Mouse (Mus musculus) kidney, postnatal 25 days (tissue): ENCODE data around the gene Fgd5.
A peak's percentile ranks its signal among the peaks of the same experiment; 100 is the strongest.

ENCODE experiments used
- DNase-seq, 2 experiments: peaks; one replicate each; pipeline ENCODE4 v3.0.0; 2021; ENCODE audit warnings: mixed read lengths in 2 of 2

Fgd5 gene

GRCm38 (mm10) chr6:92010895-92011294 is 32.2 kb downstream of the Fgd5 start:
- no peak for DNase-seq

DNA sequence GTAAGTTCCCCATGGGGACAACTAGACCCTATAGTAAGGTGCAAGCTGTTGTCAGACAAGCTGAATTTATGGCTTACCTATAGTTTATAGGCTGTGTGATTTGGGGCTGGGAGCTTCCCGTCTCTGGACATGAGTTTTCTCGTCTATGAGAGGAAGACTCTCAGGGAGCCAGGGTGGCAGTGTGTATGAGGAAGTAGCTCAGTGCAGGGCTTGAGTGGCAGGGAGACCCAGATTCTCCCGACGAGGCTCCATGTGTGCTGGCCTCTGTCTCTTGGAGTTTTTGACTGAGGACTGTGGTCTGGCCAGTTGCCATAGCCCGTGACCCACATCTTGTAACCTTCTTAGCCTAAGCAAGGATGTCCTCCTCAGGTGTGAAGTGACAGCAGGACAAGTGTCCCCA is 33.7 kb downstream of the Fgd5 start:
- no peak for DNase-seq

- DNase-seq: no peak
These were observed 34.4 kb downstream of the Fgd5 start for GRCm38 (mm10) chr6:92013035-92013434.

- DNase-seq: no peak
These were observed 34.9 kb downstream of the Fgd5 start for GRCm38 (mm10) chr6:92013620-92014019.

DNA sequence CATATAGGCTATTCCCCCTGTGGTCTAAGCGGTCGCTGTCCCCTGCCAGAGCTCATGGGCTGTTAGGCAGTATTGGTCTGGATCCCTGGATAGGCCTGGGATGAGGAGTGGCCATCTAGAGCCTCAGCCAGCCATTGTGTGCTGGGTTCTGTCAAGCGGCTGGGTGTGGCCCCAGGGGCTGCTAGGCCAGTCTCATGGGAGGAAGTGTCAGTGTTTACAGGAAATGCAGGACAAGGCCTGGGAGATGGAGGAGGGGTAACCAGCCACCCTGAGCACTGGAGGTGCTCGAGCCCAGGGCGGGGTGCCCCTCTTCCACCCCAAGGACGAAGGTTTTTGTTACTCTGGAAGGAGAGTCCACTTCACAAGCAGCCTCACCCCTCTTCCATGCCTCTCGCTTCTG is 36.3 kb downstream of the Fgd5 start:
- DNase-seq: peak; percentile 73 to 89

DNA sequence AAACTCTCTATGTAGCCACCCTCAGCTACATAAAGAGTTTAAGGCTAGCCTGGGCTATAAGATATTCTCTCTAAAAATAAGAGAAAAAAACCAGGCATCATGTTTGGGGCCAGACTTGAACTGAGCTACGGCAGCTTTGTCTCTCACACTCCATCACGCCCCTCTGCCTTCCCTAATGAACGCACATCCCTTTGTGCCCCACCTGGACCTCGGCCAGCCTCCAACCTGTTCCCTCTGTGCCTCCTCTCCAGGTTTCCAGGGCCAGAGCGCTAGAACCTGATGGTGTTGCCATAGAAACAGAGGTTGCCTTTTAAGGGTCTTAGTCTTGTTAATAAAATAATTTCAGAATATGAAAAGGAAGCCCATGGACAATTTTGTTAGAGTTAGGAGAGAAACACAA is 37.2 kb downstream of the Fgd5 start:
- DNase-seq: no peak

DNA sequence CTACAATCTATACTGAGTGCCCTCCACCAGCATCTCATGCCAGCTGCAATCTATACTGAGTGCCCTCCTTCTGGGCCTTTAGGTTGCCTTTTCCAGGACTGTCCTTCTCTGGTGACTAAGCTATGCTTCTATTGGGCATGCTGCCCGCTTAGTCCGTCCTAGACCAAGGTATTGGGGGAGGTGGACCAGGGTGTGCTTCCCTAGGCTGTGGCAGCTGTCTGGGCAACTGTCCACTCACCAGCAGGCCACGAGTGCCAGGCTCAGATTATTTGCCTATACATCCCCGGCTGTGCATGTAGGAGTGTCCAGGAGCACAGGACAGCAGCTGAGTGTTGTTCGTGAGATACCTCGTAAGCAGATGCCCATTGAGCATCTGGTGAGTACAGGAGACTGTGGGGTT is 38.1 kb downstream of the Fgd5 start:
- DNase-seq: no peak

GRCm38 (mm10) chr6:92018421-92018820 is 39.7 kb downstream of the Fgd5 start:
- DNase-seq: peak; percentile 43 to 65

DNA sequence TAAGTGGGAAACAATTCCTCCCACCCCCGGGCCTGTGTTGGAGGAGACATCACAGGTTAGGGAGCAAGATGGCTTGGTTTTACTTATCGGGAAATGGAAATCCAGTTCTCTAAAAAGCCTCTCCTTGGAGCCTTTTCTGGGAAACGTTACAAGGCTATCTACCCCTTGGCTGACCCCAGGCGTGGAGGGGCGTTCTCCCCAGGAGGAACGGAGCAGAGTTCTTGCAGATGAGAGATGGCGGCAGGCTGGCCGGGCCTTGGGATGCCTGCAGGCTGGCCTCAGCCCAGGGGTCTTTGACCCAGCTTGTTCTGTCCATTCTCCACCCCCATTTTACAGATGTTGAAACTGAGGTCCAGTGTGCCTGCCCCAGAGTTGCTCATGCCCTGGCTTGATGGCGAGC is 42.4 kb downstream of the Fgd5 start:
- DNase-seq: no peak

DNA sequence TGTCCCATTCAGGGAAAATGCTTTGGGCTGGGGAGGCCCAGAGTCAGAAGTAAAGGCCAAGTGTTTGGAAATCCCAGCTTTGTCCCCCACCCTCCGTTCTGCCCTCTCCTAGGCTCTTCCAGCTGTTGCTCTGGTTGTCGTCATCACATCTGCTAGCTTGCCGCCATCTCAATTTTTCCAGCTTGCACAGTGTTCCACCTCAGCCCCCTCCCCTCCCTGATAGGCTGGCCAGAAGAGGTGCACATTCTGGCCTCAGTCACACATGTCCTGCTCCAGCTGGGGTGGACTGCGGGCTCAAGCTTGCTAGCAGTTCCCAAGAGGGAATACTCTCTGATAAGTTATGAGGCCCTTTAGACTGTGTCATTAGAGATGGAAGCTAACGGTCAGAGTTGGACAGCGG is 42.8 kb downstream of the Fgd5 start:
- DNase-seq: peak in 1 of 2 experiments; percentile 59

GRCm38 (mm10) chr6:92025252-92025651 is 46.6 kb downstream of the Fgd5 start:
- DNase-seq: no peak

DNA sequence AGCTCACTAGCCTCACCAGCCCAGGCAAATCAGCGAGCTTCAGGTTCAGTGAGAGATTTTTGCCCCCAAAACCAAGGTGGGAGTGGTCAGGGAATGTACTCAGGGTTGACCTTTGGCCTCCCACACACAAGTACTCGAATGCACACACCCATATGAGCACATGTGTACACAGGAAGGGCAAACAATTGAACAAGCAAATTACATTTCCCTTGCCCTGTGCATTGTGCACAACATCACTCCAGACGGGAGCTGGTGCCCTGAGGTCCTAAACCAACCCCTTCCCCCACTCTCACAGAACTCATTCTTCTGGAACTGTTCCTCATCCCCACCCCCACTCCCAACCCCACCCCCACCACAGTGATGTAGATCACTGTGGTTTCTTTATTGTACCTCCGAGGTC is 48.7 kb downstream of the Fgd5 start:
- DNase-seq: no peak

- DNase-seq: peak; percentile 53 to 70
These were observed 52.0 kb downstream of the Fgd5 start for GRCm38 (mm10) chr6:92030646-92031045.

DNA sequence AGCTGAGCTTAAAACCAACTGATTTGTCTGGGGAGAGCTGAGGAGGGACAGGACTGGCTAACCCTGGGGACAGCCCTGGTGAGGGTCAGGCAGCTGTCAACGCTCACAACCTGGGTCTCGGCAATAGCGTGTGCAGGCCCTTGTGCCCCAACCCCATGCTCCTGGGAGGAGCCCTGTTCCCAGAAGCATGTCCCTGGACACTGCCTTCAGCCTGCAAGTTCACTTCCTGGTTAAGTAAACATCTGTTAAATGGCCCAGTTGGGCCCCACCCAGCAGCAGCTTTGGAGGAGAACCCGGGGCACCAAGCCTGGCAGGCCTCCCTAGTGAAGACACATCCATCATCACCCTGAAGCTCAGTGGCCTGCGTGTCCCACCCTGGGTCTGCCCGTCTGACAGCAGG is 56.0 kb downstream of the Fgd5 start:
- DNase-seq: peak; percentile 67 to 84

- peak; percentile 45 to 70 for DNase-seq
These were observed 57.7 kb downstream of the Fgd5 start for GRCm38 (mm10) chr6:92036372-92036771.

- DNase-seq: peak; percentile 33 to 53
These were observed 59.5 kb downstream of the Fgd5 start for GRCm38 (mm10) chr6:92038158-92038557.

DNA sequence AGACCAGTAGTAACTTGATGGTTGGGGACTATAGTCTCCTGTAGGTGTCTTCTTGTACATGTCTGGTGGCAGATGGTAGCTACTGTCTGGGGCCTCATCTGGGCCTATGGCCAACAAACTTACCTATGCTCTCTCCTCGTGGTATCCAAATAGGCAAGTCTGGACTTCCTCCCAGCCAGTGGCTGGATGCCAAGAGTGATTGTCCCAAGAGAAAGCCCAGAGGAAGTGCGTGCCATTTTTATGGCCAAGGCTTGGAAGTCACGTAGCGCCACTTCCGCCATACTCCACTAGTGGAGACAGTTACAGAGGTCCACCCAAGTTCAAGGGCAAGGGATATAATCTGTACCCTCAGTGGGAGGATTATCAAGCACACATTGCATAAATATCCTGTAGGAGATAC is 62.6 kb downstream of the Fgd5 start:
- peak; percentile 82 to 87 for DNase-seq

DNA sequence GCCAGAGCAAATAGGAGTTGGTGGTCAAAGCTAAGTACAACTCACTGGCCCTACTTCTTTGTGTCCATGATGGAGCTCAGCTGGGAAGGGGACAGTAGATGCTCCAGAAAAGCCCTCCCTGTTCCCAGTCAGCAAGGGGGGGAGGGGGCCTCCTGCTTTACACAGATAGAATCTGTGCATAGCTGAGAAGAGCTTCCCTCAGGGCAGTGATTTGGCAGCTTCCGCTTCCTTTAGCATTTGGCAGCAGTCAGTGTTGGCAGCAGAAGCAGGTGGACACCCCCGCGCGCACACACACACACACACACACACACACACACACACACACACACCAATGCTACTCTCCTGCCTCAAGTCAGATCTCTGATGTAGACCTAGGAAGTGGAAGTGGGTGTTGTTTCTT is 63.4 kb downstream of the Fgd5 start:
- peak; percentile 75 to 84 for DNase-seq

GRCm38 (mm10) chr6:92042850-92043249 is 64.2 kb downstream of the Fgd5 start:
- no peak for DNase-seq

- no peak for DNase-seq
These were observed 79.1 kb downstream of the Fgd5 start for GRCm38 (mm10) chr6:92057768-92058167.

DNA sequence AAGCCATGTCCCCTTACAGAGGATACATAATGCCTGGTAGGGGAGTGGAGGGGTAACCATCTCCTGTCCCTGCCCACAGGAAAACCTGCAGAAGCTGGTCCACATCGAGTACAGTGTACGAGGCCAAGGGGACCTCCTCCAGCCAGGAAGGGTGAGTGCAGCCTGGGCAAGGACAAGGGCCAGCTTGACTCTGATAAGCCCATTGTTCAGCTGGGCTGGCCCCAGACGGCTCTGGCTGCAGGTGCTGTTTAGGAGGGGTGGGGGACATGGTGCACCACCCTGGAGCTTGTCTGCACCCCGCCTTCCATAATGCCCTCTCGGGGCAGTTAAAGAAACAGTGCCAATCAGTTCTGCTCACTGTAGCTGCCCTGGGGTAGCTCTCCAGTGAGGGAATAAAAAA is 83.0 kb downstream of the Fgd5 start:
- no peak for DNase-seq

DNA sequence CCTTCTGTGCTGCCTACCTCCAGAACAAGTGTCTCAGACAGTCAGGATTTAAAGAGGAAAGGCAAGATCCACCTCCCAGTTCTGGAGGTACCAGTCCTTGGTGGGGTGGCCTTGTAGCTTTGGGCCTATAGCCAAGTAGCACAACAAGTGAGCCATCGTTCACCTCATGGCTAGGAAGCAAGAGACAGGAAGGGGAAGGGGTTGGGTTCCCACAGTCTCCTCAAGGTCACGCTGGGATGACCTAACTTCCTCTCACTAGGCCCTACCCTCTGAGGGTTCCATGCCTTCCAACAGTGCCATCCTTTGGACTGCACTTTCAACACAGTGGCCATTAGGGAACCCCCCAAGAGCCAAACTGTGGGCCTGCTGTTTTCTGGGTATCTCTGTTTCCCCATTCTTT is 84.8 kb downstream of the Fgd5 start:
- peak; percentile 40 to 64 for DNase-seq

DNA sequence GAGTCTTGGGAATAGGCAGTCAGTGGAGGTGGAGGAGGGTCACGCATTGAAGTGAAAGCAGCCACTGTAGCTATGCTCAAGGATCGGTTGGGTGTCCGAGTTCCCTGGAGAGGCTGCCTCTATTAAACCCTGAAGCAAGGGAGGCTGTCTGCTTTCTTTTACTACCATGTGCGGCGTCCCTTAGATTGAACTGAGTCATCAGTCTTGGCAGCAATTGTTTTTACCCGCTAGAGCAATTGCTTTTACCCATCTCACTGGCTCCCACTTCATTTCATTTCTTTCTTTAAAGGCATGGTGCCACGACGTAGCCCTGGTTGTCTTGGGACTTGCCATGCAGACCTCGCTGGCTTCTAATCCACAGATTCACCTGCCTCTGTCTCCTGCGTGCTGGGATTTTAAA is 85.4 kb downstream of the Fgd5 start:
- no peak for DNase-seq

DNA sequence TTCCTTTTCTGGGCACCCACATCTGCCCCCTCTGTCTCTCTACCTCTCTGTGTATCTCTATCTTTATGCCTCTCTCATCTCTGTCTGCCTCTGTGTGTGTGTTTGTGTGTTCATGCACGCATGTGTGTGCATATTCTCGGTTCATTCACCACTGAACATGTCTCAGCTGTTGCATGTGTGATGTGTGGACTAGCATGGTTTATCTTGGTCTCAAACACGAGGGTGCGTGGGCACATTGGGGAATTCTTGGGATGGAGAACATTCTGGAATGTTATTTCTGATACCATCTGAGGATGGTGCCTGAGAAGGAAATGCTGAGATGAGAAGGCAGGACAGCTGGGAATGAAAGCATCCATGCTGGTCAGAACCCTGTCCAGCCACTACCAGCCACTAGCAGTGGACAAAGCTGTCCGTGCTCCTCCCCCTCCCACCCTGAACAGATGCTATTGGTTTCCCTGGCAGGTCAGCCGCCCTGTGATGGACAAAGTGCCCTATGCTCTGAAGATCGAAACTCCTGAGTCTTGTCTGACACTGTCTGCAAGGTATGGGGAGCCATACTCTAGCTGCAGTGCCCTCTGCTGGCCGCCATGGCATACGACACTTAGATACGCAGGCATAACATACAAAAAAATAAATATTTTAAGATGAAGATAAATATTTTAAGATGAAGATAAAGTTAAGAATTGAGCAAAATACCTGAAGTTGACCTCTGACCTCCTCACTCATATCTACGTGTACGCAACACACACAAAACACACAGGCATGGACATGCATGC is 87.2 kb downstream of the Fgd5 start:
- peak; percentile 52 to 70 for DNase-seq

DNA sequence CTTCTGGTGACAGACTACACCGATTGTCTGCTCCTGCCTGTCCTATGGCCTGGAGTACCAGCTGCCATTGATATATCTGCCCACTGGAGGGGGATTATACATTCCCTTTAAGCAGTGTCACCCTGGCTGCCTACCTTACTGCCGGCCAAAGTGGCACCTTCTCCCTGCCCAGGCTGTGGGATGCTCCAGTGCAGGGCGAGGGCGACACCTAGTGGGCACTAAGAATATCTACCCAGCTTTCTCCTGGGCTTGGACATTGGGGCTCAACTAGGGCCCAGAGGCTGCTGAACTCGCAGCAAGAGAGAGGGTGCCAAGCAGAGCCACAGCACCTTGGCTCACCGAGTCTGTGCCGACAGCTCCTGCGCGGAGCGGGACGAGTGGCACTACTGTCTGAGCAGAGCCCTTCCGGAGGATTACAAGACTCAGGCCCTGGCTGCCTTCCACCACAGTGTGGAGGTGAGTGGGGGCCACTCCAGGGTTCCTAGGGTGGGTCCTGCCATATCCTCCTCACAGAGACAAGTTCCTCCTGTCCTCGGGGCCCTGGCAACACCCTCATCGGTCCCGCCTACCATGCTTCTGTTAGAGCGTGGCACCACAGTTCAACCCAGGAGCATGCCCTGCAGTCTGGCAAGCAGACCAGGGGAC is 88.6 kb downstream of the Fgd5 start:
- peak; percentile 80 for DNase-seq
